Comparison of ENCODE assay signal across 10 mouse cellular contexts in genomic region chr11:98588833-98589281, GRCm38 (mm10). TPM values are rescaled to one million over a fixed set of nuclear protein-coding genes. Genes with fewer than 3 reads are reported as not detected.
A peak's percentile ranks its signal among the peaks of the same experiment; 100 is the strongest.
DNase-seq lines count a peak whose midpoint lies in the region; ATAC-seq and TF ChIP-seq lines count a peak whose summit lies in the region.
"Had no signal": no experiment of that assay in that cellular context is flagged by ENCODE, and none has a peak within 500 bp of the region (broad histone marks: within the 10 kb centered on the region; RNA-seq: fewer than 3 reads in every experiment).

No protein-coding gene starts in this region.

- no peak overlapping the region for H3K9ac ChIP-seq in intestine, embryonic 16.5 days (ENCODE audit: low read depth, low read length)

- TF ChIP-seq POLR2A in testis, adult 2 months (IDR thresholded peaks at IDR 0.05; ENCODE audit: control insufficient read depth, low read depth, low read length) = no peak

- no peaks in the 10 kb centered on the region for H3K9me3 ChIP-seq in intestine, embryonic 16.5 days (ENCODE audit: control insufficient read depth, low read length)

- H3K27me3 ChIP-seq in testis, adult 2 months (ENCODE audit: control insufficient read depth, insufficient read depth, low read length) = no peaks in the 10 kb centered on the region
- H3K27me3 ChIP-seq in intestine, embryonic 16.5 days (replicated peaks; ENCODE audit: control insufficient read depth, insufficient read depth, low read length) = no peaks in the 10 kb centered on the region

- peak overlapping the region; percentile 85 for H3K4me2 ChIP-seq in intestine, embryonic 16.5 days (ENCODE audit: low read depth, low read length)

- intact Hi-C loops in heart, postnatal 25 days (cut with DNase I) = no loop called here

- H3K27ac ChIP-seq in testis, adult 2 months (ENCODE audit: control insufficient read depth, insufficient read depth, low read depth, low read length) = peak overlapping the region; percentile 81
- peak overlapping the region; percentile 91; the same call in 1 of the 2 replicates for H3K27ac ChIP-seq in intestine, embryonic 16.5 days (ENCODE audit: low read length)

- peak; percentile 92 for DNase-seq in heart, adult 11 months
- no peak for DNase-seq in heart, postnatal 25 days (ENCODE audit: low spot score)
- no peak for DNase-seq in testis, postnatal 10 days (ENCODE audit: low spot score)
- no peak for DNase-seq in frontal cortex, postnatal 25 days (ENCODE audit: low spot score in 2 of 2)
- DNase-seq in layer of hippocampus, postnatal 25 days (ENCODE audit: extremely low spot score in 1 of 2, low spot score in 1 of 2) = no peak
- DNase-seq in cerebellum, adult 11-12 months = no peak

- no peak for TF ChIP-seq CTCF in testis, adult 2 months (IDR thresholded peaks at IDR 0.05; ENCODE audit: control insufficient read depth, insufficient read depth, insufficient replicate concordance, low read depth, low read length)

- H3K4me3 ChIP-seq in testis, adult 2 months (ENCODE audit: control insufficient read depth, low read depth, low read length) = peak overlapping the region; percentile 82
- H3K4me3 ChIP-seq in intestine, embryonic 16.5 days (ENCODE audit: low read length) = no peak overlapping the region

- peaks cover 5% of the 10 kb centered on the region for H3K4me1 ChIP-seq in testis, adult 2 months (ENCODE audit: control insufficient read depth, insufficient read depth, low read length)
- peaks cover 33% of the 10 kb centered on the region for H3K4me1 ChIP-seq in intestine, embryonic 16.5 days (ENCODE audit: control insufficient read depth, insufficient read depth, low read length)

- H3K36me3 ChIP-seq in testis, adult 2 months (ENCODE audit: control insufficient read depth, insufficient read depth, low read length) = no peaks in the 10 kb centered on the region
- no peaks in the 10 kb centered on the region for H3K36me3 ChIP-seq in intestine, embryonic 16.5 days (ENCODE audit: control insufficient read depth, insufficient read depth, low read length)

- ATAC-seq in intestine, embryonic 16.5 days = no peak

- WGBS in intestine, embryonic 16.5 days = 58% methylated on average over 6 of the region's 6 CpGs

RNA-seq across cellular contexts. Expression of gene Ormdl3, which starts 1.7 kb away (rescaled TPM):
- 10 to 100 TPM; 35.6 to 37.8 TPM for total RNA-seq in heart, postnatal 25 days (2021)
- 96.2 and 111 TPM in 2 replicates for polyA plus RNA-seq in testis, adult 2 months (2012; rRNA removed)
- 62.9 and 65.2 TPM in 2 replicates for polyA plus RNA-seq in intestine, embryonic 16.5 days (2015; fragmentation: Nextera tagmentation; extraction: Ambion mirVana)
- 10 to 100 TPM; 47.7 to 57.5 TPM for total RNA-seq in layer of hippocampus, postnatal 25 days (2021)

RNA-seq across cellular contexts. Expression of gene Lrrc3c, which starts 9.2 kb away (rescaled TPM):
- total RNA-seq in heart, postnatal 25 days (2021) = not detected
- not detected in 2 replicates for polyA plus RNA-seq in testis, adult 2 months (2012; rRNA removed)
- not detected in 2 replicates for polyA plus RNA-seq in intestine, embryonic 16.5 days (2015; fragmentation: Nextera tagmentation; extraction: Ambion mirVana)
- not detected for total RNA-seq in layer of hippocampus, postnatal 25 days (2021)
- total RNA-seq: hematopoietic stem cell, adult 5-6 weeks had no signal
- polyA plus RNA-seq: neural tube, embryonic 11.5 days had no signal

RNA-seq across cellular contexts. Expression of gene Gm12355, which starts 36.6 kb away (rescaled TPM):
- 1 to 10 TPM; 7.2 to 7.7 TPM for total RNA-seq in heart, postnatal 25 days (2021)
- polyA plus RNA-seq in testis, adult 2 months (2012; rRNA removed) = 0.11 and 0.16 TPM in 2 replicates
- polyA plus RNA-seq in intestine, embryonic 16.5 days (2015; fragmentation: Nextera tagmentation; extraction: Ambion mirVana) = 0.33 and 0.57 TPM in 2 replicates
- 10 to 100 TPM; 10.4 to 12.4 TPM for total RNA-seq in layer of hippocampus, postnatal 25 days (2021)

RNA-seq across cellular contexts. Expression of gene Gsdma3, which starts 37.3 kb away (rescaled TPM):
- 1 to 10 TPM; 2.7 to 3.3 TPM for total RNA-seq in heart, postnatal 25 days (2021)
- 0.20 TPM in 2 replicates for polyA plus RNA-seq in testis, adult 2 months (2012; rRNA removed)
- not detected in 2 replicates for polyA plus RNA-seq in intestine, embryonic 16.5 days (2015; fragmentation: Nextera tagmentation; extraction: Ambion mirVana)
- not detected for total RNA-seq in layer of hippocampus, postnatal 25 days (2021)
- total RNA-seq: hematopoietic stem cell, adult 5-6 weeks had no signal
- polyA plus RNA-seq: neural tube, embryonic 11.5 days had no signal

RNA-seq across cellular contexts. Expression of gene Zpbp2, which starts 38.0 kb away (rescaled TPM):
- total RNA-seq in heart, postnatal 25 days (2021) = not detected
- polyA plus RNA-seq in testis, adult 2 months (2012; rRNA removed) = 274 and 283 TPM in 2 replicates
- polyA plus RNA-seq in intestine, embryonic 16.5 days (2015; fragmentation: Nextera tagmentation; extraction: Ambion mirVana) = 0.92 and 1.0 TPM in 2 replicates
- total RNA-seq in layer of hippocampus, postnatal 25 days (2021) = not detected
- total RNA-seq: hematopoietic stem cell, adult 5-6 weeks had no signal
